Mouse (Mus musculus) thymus, postnatal 14 days (tissue): ENCODE data around the gene Evx1.
"Not testable (repeated sequence)": the region's sequence is repeated elsewhere in the genome, so short reads cannot be mapped to it uniquely, and the experiment has no call there.

Experiments
- DNase-seq: peaks from one replicate; pipeline ENCODE4 v3.0.0; 2021

The Evx1 gene

GRCm38 (mm10) chr6:52321826-52322315, 8.6 kb downstream of the Evx1 start:
- no peak for DNase-seq

- no peak for DNase-seq
These were observed 9.5 kb downstream of the Evx1 start for GRCm38 (mm10) chr6:52322721-52323215.

GRCm38 (mm10) chr6:52323292-52323691, 10.0 kb downstream of the Evx1 start:
- no peak for DNase-seq

DNA sequence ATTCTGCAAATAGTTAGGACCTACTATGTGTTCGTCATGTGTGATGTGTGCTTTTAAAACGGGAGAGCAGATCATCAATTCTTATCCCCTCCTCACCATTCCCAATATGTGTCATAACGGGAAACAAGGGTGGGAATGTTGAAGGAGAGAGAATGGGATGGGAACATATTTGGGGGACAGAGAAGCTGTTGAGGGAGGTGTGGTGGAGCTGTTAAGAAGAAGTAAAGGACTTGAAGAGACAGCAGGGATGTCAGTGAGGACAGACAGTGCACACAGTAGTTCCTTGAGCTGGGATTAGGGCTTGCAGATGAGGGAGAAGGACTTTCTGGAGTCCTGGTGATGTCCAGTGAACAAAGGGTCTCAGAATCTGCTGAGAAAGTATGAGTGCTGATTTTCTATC, 10.8 kb downstream of the Evx1 start:
- DNase-seq: no peak

DNA sequence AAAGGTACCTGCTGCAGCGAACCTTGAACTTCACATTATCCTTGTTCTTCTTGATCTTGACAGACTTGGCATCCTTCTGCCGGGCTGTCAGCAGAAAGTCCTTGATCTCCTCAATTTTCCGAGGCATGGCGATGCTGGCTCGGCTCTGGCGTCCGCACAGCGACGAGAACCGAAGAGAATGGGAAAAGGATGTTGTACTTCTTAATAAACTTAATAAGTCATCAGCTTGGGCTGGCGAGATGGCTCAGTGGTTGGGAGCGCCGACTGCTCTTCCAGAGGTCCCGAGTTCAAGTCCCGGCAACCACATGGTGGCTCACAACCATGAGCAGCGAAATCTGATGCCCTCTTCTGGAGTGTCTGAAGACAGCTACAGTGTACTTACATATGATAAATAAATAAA, 33.5 kb downstream of the Evx1 start:
- DNase-seq: not testable (repeated sequence)

- DNase-seq: no peak
These were observed 52.7 kb downstream of the Evx1 start for GRCm38 (mm10) chr6:52366021-52366420.

GRCm38 (mm10) chr6:52366533-52366932, 53.2 kb downstream of the Evx1 start:
- DNase-seq: no peak

DNA sequence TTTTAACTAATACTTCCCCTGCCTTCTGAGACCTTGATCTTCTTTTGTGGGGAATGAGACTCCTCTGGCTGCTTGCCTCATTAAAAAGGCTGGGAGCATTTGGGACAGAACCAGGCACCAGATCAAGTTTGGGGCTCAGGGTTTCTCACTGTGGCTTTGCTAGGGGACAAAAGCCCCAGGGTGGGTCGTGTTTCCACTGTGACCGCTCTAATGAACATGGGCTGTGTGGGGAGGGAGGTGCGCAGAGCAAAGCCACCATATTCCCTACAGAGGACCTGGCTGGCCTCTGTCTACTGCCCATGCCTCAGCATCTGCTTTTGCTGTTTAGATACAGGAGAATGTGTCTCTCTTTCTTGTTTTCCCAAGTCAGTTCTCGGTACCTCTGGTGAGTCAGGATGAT, 53.8 kb downstream of the Evx1 start:
- DNase-seq: no peak
